8 mouse cellular contexts compared by ENCODE assay signal in genomic region chr5:142362894-142363293, GRCm38 (mm10). TPM values are rescaled to one million over a fixed set of nuclear protein-coding genes. Genes with fewer than 3 reads are reported as not detected.
DNase-seq lines count a peak whose midpoint lies in the region.

No protein-coding gene starts in this region.

- intact Hi-C loops in heart, postnatal 10 days (cut with DNase I) = no loop called here
- intact Hi-C loops in heart, postnatal 25 days (cut with DNase I) = no loop called here

- peak; percentile 56 to 71 for DNase-seq in heart, postnatal 10 days
- DNase-seq in heart, postnatal 25 days (ENCODE audit: low spot score) = no peak
- peak; percentile 46 to 47 for DNase-seq in right cerebral cortex, postnatal 10 days (ENCODE audit: low spot score in 2 of 2)
- no peak for DNase-seq in right cerebral cortex, postnatal 14 days
- DNase-seq in kidney, adult 8-10 months = peak; percentile 38 to 48
- DNase-seq in spleen, adult 18-20 months = no peak
- no peak for DNase-seq in neural tube, embryonic 10.5 days (ENCODE audit: extremely low spot score, low spot score)
- no peak for DNase-seq in spleen, adult 12 weeks (ENCODE audit: low spot score)

RNA-seq across cellular contexts. Expression of gene Foxk1, which starts 38.4 kb away (rescaled TPM):
- 10 to 100 TPM; 16.8 to 19.0 TPM for total RNA-seq in heart, postnatal 10 days (2021)
- total RNA-seq in heart, postnatal 25 days (2021) = 10 to 100 TPM; 16.2 TPM

Comparison
In these comparisons a context has a peak if more than half of its experiments do, and no peak if none do; other contexts are left out.
1. DNase-seq: peak in heart, postnatal 10 days (2 of 2), right cerebral cortex, postnatal 10 days (2 of 2) and kidney, adult 8-10 months (2 of 2); none in heart, postnatal 25 days (single experiment), right cerebral cortex, postnatal 14 days (single experiment), spleen, adult 18-20 months (0 of 2), neural tube, embryonic 10.5 days (single experiment) and spleen, adult 12 weeks (single experiment).